Mouse (Mus musculus): ENCODE results near the gene Mrps35. TPM values are rescaled to one million over a fixed set of nuclear protein-coding genes. Genes with fewer than 3 reads are reported as not detected.
A peak's percentile ranks its signal among the peaks of the same experiment; 100 is the strongest.

Mrps35 gene
- polyA plus RNA-seq, 1 experiment = 29.8 TPM

- peak; percentile 67 for DNase-seq (ENCODE audit: low read depth)
- TF ChIP-seq POLR2A (IDR thresholded peaks at IDR 0.05; ENCODE audit: borderline replicate concordance, extremely low read depth, insufficient read depth, insufficient read length, poor library complexity, severe bottlenecking) (no peak), CTCF (IDR thresholded peaks at IDR 0.05; ENCODE audit: borderline replicate concordance, extremely low read depth, insufficient read depth, insufficient read length) (no peak)
Measured at GRCm38 (mm10) chr6:147030096-147030885, 12.3 kb upstream of the Mrps35 start.

GRCm38 (mm10) chr6:147032303-147032925 is 10.2 kb upstream of the Mrps35 start, which contains the start of gene Rep15:
Rep15 (plus strand) TSS chr6:147032584.
- peak; percentile 2 for DNase-seq (ENCODE audit: low read depth)
- no peak for TF ChIP-seq POLR2A (IDR thresholded peaks at IDR 0.05; ENCODE audit: borderline replicate concordance, extremely low read depth, insufficient read depth, insufficient read length, poor library complexity, severe bottlenecking)
- no peak for TF ChIP-seq CTCF (IDR thresholded peaks at IDR 0.05; ENCODE audit: borderline replicate concordance, extremely low read depth, insufficient read depth, insufficient read length)

GRCm38 (mm10) chr6:147043633-147044032 is 1.1 kb downstream of the Mrps35 start:
- TF ChIP-seq POLR2A (IDR thresholded peaks at IDR 0.05; ENCODE audit: borderline replicate concordance, extremely low read depth, insufficient read depth, insufficient read length, poor library complexity, severe bottlenecking) (no peak), CTCF (IDR thresholded peaks at IDR 0.05; ENCODE audit: borderline replicate concordance, extremely low read depth, insufficient read depth, insufficient read length) (no peak)
- DNase-seq (ENCODE audit: low read depth) = peak; percentile 6

- TF ChIP-seq CTCF (IDR thresholded peaks at IDR 0.05; ENCODE audit: borderline replicate concordance, extremely low read depth, insufficient read depth, insufficient read length) (no peak), POLR2A (IDR thresholded peaks at IDR 0.05; ENCODE audit: borderline replicate concordance, extremely low read depth, insufficient read depth, insufficient read length, poor library complexity, severe bottlenecking) (no peak)
Measured at GRCm38 (mm10) chr6:147049239-147049805, 6.8 kb downstream of the Mrps35 start.

GRCm38 (mm10) chr6:147051666-147052065 is 9.1 kb downstream of the Mrps35 start:
- no peak for TF ChIP-seq CTCF (IDR thresholded peaks at IDR 0.05; ENCODE audit: borderline replicate concordance, extremely low read depth, insufficient read depth, insufficient read length)
- no peak for TF ChIP-seq POLR2A (IDR thresholded peaks at IDR 0.05; ENCODE audit: borderline replicate concordance, extremely low read depth, insufficient read depth, insufficient read length, poor library complexity, severe bottlenecking)

More at GRCm38 (mm10) chr6:147049239-147049805, 6.8 kb downstream of the Mrps35 start:
- DNase-seq (ENCODE audit: low read depth) = no peak

GRCm38 (mm10) chr6:147052440-147052839 is 9.9 kb downstream of the Mrps35 start:
- DNase-seq (ENCODE audit: low read depth) = no peak
- TF ChIP-seq POLR2A (IDR thresholded peaks at IDR 0.05; ENCODE audit: borderline replicate concordance, extremely low read depth, insufficient read depth, insufficient read length, poor library complexity, severe bottlenecking) (no peak), CTCF (IDR thresholded peaks at IDR 0.05; ENCODE audit: borderline replicate concordance, extremely low read depth, insufficient read depth, insufficient read length) (no peak)

More at GRCm38 (mm10) chr6:147051666-147052065, 9.1 kb downstream of the Mrps35 start:
- no peak for DNase-seq (ENCODE audit: low read depth)

- TF ChIP-seq POLR2A (IDR thresholded peaks at IDR 0.05; ENCODE audit: borderline replicate concordance, extremely low read depth, insufficient read depth, insufficient read length, poor library complexity, severe bottlenecking) = no peak
- no peak for TF ChIP-seq CTCF (IDR thresholded peaks at IDR 0.05; ENCODE audit: borderline replicate concordance, extremely low read depth, insufficient read depth, insufficient read length)
- peak; percentile 78 for DNase-seq (ENCODE audit: low read depth)
Measured at GRCm38 (mm10) chr6:147053785-147054646, 11.5 kb downstream of the Mrps35 start.

GRCm38 (mm10) chr6:147055374-147055977 is 12.9 kb downstream of the Mrps35 start:
- TF ChIP-seq CTCF (IDR thresholded peaks at IDR 0.05; ENCODE audit: borderline replicate concordance, extremely low read depth, insufficient read depth, insufficient read length) (no peak), POLR2A (IDR thresholded peaks at IDR 0.05; ENCODE audit: borderline replicate concordance, extremely low read depth, insufficient read depth, insufficient read length, poor library complexity, severe bottlenecking) (no peak)
- DNase-seq (ENCODE audit: low read depth) = no peak

GRCm38 (mm10) chr6:147059326-147059725 is 16.8 kb downstream of the Mrps35 start:
- no peak for TF ChIP-seq CTCF (IDR thresholded peaks at IDR 0.05; ENCODE audit: borderline replicate concordance, extremely low read depth, insufficient read depth, insufficient read length)
- DNase-seq (ENCODE audit: low read depth) = no peak

- peak; percentile 78 for DNase-seq (ENCODE audit: low read depth)
Measured at GRCm38 (mm10) chr6:147061630-147062029, 19.1 kb downstream of the Mrps35 start.

More at GRCm38 (mm10) chr6:147061630-147062029, 19.1 kb downstream of the Mrps35 start:
- TF ChIP-seq CTCF (IDR thresholded peaks at IDR 0.05; ENCODE audit: borderline replicate concordance, extremely low read depth, insufficient read depth, insufficient read length) = no peak
- no peak for TF ChIP-seq POLR2A (IDR thresholded peaks at IDR 0.05; ENCODE audit: borderline replicate concordance, extremely low read depth, insufficient read depth, insufficient read length, poor library complexity, severe bottlenecking)
